Mouse (Mus musculus) gastrocnemius, postnatal 25 days (tissue): Measurements from ENCODE around the gene Ccdc85c. TPM values are rescaled to one million over a fixed set of nuclear protein-coding genes. Genes with fewer than 3 reads are reported as not detected.

ENCODE experiments used
- DNase-seq: peaks from one replicate; pipeline ENCODE4 v3.0.0; 2022
- long read RNA-seq, 2 experiments: library from polyadenylated mRNA; stranded (forward); transcript quantifications; one replicate each; pipeline ENCODE4 v2.0.0; 2021
- total RNA-seq, 2 experiments: library from RNA; stranded (reverse); gene quantifications; 1 replicate in 1 of 2; 2 replicates in 1 of 2; pipeline ENCODE4 v1.2.3; 2021

The Ccdc85c gene
- 10 to 100 TPM; 11.4 to 15.2 TPM for total RNA-seq
- long read RNA-seq, experiment 1, partial matches to known transcripts, result 0 of 3 reads
- long read RNA-seq, experiment 1, other reads (novel, unspliced or antisense), result 3 of 3 reads
- long read RNA-seq, experiment 2, partial matches to known transcripts, result 0 of 2 reads
- long read RNA-seq, experiment 2, other reads (novel, unspliced or antisense), result 2 of 2 reads

- DNase-seq, result peak; percentile 43
These were observed at the start of gene Ccdc85c for GRCm38 (mm10) chr12:108274661-108275507. TSS of gene Ccdc85c (minus strand) at chr12:108275425.

GRCm38 (mm10) chr12:108320096-108320495, 44.9 kb upstream of the Ccdc85c start:
- no peak for DNase-seq

GRCm38 (mm10) chr12:108318499-108318898, 43.3 kb upstream of the Ccdc85c start:
- no peak for DNase-seq

- no peak for DNase-seq
These were observed 42.7 kb upstream of the Ccdc85c start for GRCm38 (mm10) chr12:108317826-108318430.

- DNase-seq, result no peak
These were observed 42.0 kb upstream of the Ccdc85c start for GRCm38 (mm10) chr12:108317201-108317738.

- DNase-seq, result no peak
These were observed 41.4 kb upstream of the Ccdc85c start for GRCm38 (mm10) chr12:108316655-108317054.

- no peak for DNase-seq
These were observed 40.6 kb upstream of the Ccdc85c start for GRCm38 (mm10) chr12:108315818-108316217.

GRCm38 (mm10) chr12:108313244-108313772, 38.1 kb upstream of the Ccdc85c start:
- DNase-seq, result no peak

- no peak for DNase-seq
These were observed 37.2 kb upstream of the Ccdc85c start for GRCm38 (mm10) chr12:108312432-108312851.

- DNase-seq, result no peak
These were observed 36.6 kb upstream of the Ccdc85c start for GRCm38 (mm10) chr12:108311741-108312290.

GRCm38 (mm10) chr12:108310456-108311027, 35.3 kb upstream of the Ccdc85c start:
- DNase-seq, result no peak

GRCm38 (mm10) chr12:108310041-108310440, 34.8 kb upstream of the Ccdc85c start:
- DNase-seq, result no peak

GRCm38 (mm10) chr12:108309116-108309794, 34.0 kb upstream of the Ccdc85c start:
- DNase-seq, result peak; percentile 78

- DNase-seq, result peak; percentile 78
These were observed 33.2 kb upstream of the Ccdc85c start for GRCm38 (mm10) chr12:108308363-108308856.

GRCm38 (mm10) chr12:108307553-108307952, 32.3 kb upstream of the Ccdc85c start:
- DNase-seq, result no peak

GRCm38 (mm10) chr12:108305812-108306794, 30.9 kb upstream of the Ccdc85c start, which contains the start of gene Hhipl1:
TSS of gene Hhipl1 (plus strand) at chr12:108306270.
- peak; percentile 47 for DNase-seq

- no peak for DNase-seq
These were observed 29.9 kb upstream of the Ccdc85c start for GRCm38 (mm10) chr12:108305172-108305571.

- DNase-seq, result peak; percentile 55
These were observed 28.6 kb upstream of the Ccdc85c start for GRCm38 (mm10) chr12:108303778-108304365.

- no peak for DNase-seq
These were observed 25.8 kb upstream of the Ccdc85c start for GRCm38 (mm10) chr12:108301006-108301405.
